Mouse (Mus musculus): ENCODE measurements around the gene Tmed11. TPM values are rescaled to one million over a fixed set of nuclear protein-coding genes. Genes with fewer than 3 reads are reported as not detected.
A peak's percentile ranks its signal among the peaks of the same experiment; 100 is the strongest.
"Not testable (repeated sequence)": the region's sequence is repeated elsewhere in the genome, so short reads cannot be mapped to it uniquely, and the experiment has no call there.

The Tmed11 gene
- polyA plus RNA-seq, 1 experiment from 2014 or later, result not detected

- 82% methylated on average over 2 of the region's 2 CpGs for WGBS (ENCODE audit: insufficient replicate concordance)
- no peaks in the 10 kb centered on the region for H3K36me3 ChIP-seq (replicated peaks; ENCODE audit: insufficient read depth, low read length)
- no peaks in the 10 kb centered on the region for H3K4me1 ChIP-seq (ENCODE audit: insufficient read depth)
- H3K4me3 ChIP-seq (ENCODE audit: low read depth, low read length), result no peak overlapping the region
- H3K9ac ChIP-seq (replicated peaks), result no peak overlapping the region
- H3K27me3 ChIP-seq (ENCODE audit: insufficient read depth, low read length), result no peaks in the 10 kb centered on the region
- no peak overlapping the region for H3K27ac ChIP-seq (ENCODE audit: low read depth)
- ATAC-seq (no peak), DNase-seq (no peak)
- TF ChIP-seq CTCF (IDR thresholded peaks at IDR 0.05; ENCODE audit: low read depth) (no peak), EP300 (IDR thresholded peaks at IDR 0.05; ENCODE audit: low read depth) (no peak)
- no peak overlapping the region for H3K4me2 ChIP-seq (ENCODE audit: low read depth, low read length)
- H3K9me3 ChIP-seq (ENCODE audit: low read length), result no peaks in the 10 kb centered on the region
These were observed 35.2 kb downstream of the Tmed11 start for GRCm38 (mm10) chr5:108760002-108760401.

- Histone ChIP-seq H3K36me3 (replicated peaks; ENCODE audit: insufficient read depth, low read length) (no peaks in the 10 kb centered on the region), H3K9me3 (ENCODE audit: low read length) (no peaks in the 10 kb centered on the region), H3K4me1 (ENCODE audit: insufficient read depth) (no peaks in the 10 kb centered on the region), H3K27ac (ENCODE audit: low read depth) (no peak overlapping the region), H3K27me3 (ENCODE audit: insufficient read depth, low read length) (no peaks in the 10 kb centered on the region), H3K4me2 (ENCODE audit: low read depth, low read length) (no peak overlapping the region), H3K9ac (replicated peaks) (no peak overlapping the region), H3K4me3 (ENCODE audit: low read depth, low read length) (no peak overlapping the region)
- no peak for DNase-seq
- ATAC-seq, result no peak
- TF ChIP-seq EP300 (IDR thresholded peaks at IDR 0.05; ENCODE audit: low read depth) (no peak), CTCF (IDR thresholded peaks at IDR 0.05; ENCODE audit: low read depth) (peak; percentile 47)
- WGBS (ENCODE audit: insufficient replicate concordance), result 48% methylated on average over 3 of the region's 3 CpGs
These were observed 36.8 kb downstream of the Tmed11 start for GRCm38 (mm10) chr5:108758396-108758795.

GRCm38 (mm10) chr5:108751258-108751657 lies 43.9 kb downstream of the Tmed11 start:
- 71% methylated on average over 4 of the region's 4 CpGs for WGBS (ENCODE audit: insufficient replicate concordance)
- not testable (repeated sequence) for H3K36me3 ChIP-seq (replicated peaks; ENCODE audit: insufficient read depth, low read length); DNase-seq; H3K4me2 ChIP-seq (ENCODE audit: low read depth, low read length); H3K4me1 ChIP-seq (ENCODE audit: insufficient read depth); H3K9me3 ChIP-seq (ENCODE audit: low read length); ATAC-seq; H3K27me3 ChIP-seq (ENCODE audit: insufficient read depth, low read length); H3K4me3 ChIP-seq (ENCODE audit: low read depth, low read length); H3K9ac ChIP-seq (replicated peaks)
- H3K27ac ChIP-seq (ENCODE audit: low read depth), result 0 out of 2 replicates have a peak overlapping the region, but pooled peaks have one; percentile 22

GRCm38 (mm10) chr5:108750328-108751210 lies 44.6 kb downstream of the Tmed11 start:
- peak; percentile 62 for ATAC-seq
- Histone ChIP-seq H3K27me3 (ENCODE audit: insufficient read depth, low read length) (no peaks in the 10 kb centered on the region), H3K9ac (replicated peaks) (no peak overlapping the region), H3K36me3 (replicated peaks; ENCODE audit: insufficient read depth, low read length) (no peaks in the 10 kb centered on the region), H3K9me3 (ENCODE audit: low read length) (no peaks in the 10 kb centered on the region), H3K4me1 (ENCODE audit: insufficient read depth) (no peaks in the 10 kb centered on the region), H3K27ac (ENCODE audit: low read depth) (peak overlapping the region; percentile 22; the same call in 1 of the 2 replicates), H3K4me3 (ENCODE audit: low read depth, low read length) (0 out of 2 replicates have a peak overlapping the region, but pooled peaks have one; percentile 10), H3K4me2 (ENCODE audit: low read depth, low read length) (no peak overlapping the region)
- DNase-seq, result no peak
- WGBS (ENCODE audit: insufficient replicate concordance), result 68% methylated on average over 5 of the region's 5 CpGs
- TF ChIP-seq EP300 (IDR thresholded peaks at IDR 0.05; ENCODE audit: low read depth) (peak; percentile 89), CTCF (IDR thresholded peaks at IDR 0.05; ENCODE audit: low read depth) (no peak)

GRCm38 (mm10) chr5:108744629-108745028 lies 50.5 kb downstream of the Tmed11 start:
- no peak overlapping the region for H3K4me3 ChIP-seq (ENCODE audit: low read depth, low read length)
- H3K9ac ChIP-seq (replicated peaks), result no peak overlapping the region
- WGBS (ENCODE audit: insufficient replicate concordance), result 69% methylated on average over 3 of the region's 3 CpGs
- H3K4me2 ChIP-seq (ENCODE audit: low read depth, low read length), result no peak overlapping the region
- TF ChIP-seq EP300 (IDR thresholded peaks at IDR 0.05; ENCODE audit: low read depth) (no peak), CTCF (IDR thresholded peaks at IDR 0.05; ENCODE audit: low read depth) (no peak)
- H3K36me3 ChIP-seq (replicated peaks; ENCODE audit: insufficient read depth, low read length), result no peaks in the 10 kb centered on the region
- no peak for DNase-seq
- ATAC-seq, result 0 out of 2 replicates have a peak, but pooled peaks have one; percentile 47
- H3K27me3 ChIP-seq (ENCODE audit: insufficient read depth, low read length), result no peaks in the 10 kb centered on the region
- no peaks in the 10 kb centered on the region for H3K9me3 ChIP-seq (ENCODE audit: low read length)
- H3K4me1 ChIP-seq (ENCODE audit: insufficient read depth), result no peaks in the 10 kb centered on the region
- H3K27ac ChIP-seq (ENCODE audit: low read depth), result no peak overlapping the region

GRCm38 (mm10) chr5:108743856-108744255 lies 51.3 kb downstream of the Tmed11 start:
- Histone ChIP-seq H3K4me3 (ENCODE audit: low read depth, low read length) (no peak overlapping the region), H3K4me1 (ENCODE audit: insufficient read depth) (no peaks in the 10 kb centered on the region), H3K4me2 (ENCODE audit: low read depth, low read length) (no peak overlapping the region), H3K9me3 (ENCODE audit: low read length) (no peaks in the 10 kb centered on the region), H3K36me3 (replicated peaks; ENCODE audit: insufficient read depth, low read length) (no peaks in the 10 kb centered on the region), H3K9ac (replicated peaks) (no peak overlapping the region), H3K27ac (ENCODE audit: low read depth) (no peak overlapping the region), H3K27me3 (ENCODE audit: insufficient read depth, low read length) (no peaks in the 10 kb centered on the region)
- 64% methylated on average over 2 of the region's 2 CpGs for WGBS (ENCODE audit: insufficient replicate concordance)
- DNase-seq, result no peak
- ATAC-seq, result no peak
- TF ChIP-seq EP300 (IDR thresholded peaks at IDR 0.05; ENCODE audit: low read depth), result no peak
- peak; percentile 46 for TF ChIP-seq CTCF (IDR thresholded peaks at IDR 0.05; ENCODE audit: low read depth)

All from liver, postnatal 0 days (tissue).